Mouse (Mus musculus) adrenal gland, adult (tissue): ENCODE measurements at regions not wholly inside any gene's neighbourhood (a gene's known extent, or its start where the extent isn't known, plus 50 kb on each side); places are given as distances from the start of the nearest gene placed in this dataset.

Experiments used
- DNase-seq, 2 experiments: peaks; one replicate each; pipeline ENCODE4 v3.0.0; 2022 to 2023; ENCODE audit warnings: low spot score in 1 of 2; ENCODE audit not compliant: inconsistent age in 2 of 2

- peak in 1 of 2 experiments; percentile 33 for DNase-seq
Measured at GRCm38 (mm10) chr3:61740088-61740487, 374.3 kb upstream of the B430305J03Rik start.

- no peak for DNase-seq
Measured at GRCm38 (mm10) chr3:61738528-61738927, 372.8 kb upstream of the B430305J03Rik start.

GRCm38 (mm10) chr3:61716785-61717184 lies 351.0 kb upstream of the B430305J03Rik start:
- DNase-seq: no peak

- DNase-seq: peak in 1 of 2 experiments; percentile 32
Measured at GRCm38 (mm10) chr3:61687933-61688705, 322.4 kb upstream of the B430305J03Rik start.

GRCm38 (mm10) chr3:61670874-61671273 lies 305.1 kb upstream of the B430305J03Rik start:
- no peak for DNase-seq

- DNase-seq: peak in 1 of 2 experiments; percentile 7
Measured at GRCm38 (mm10) chr3:61656143-61656542, 290.4 kb upstream of the B430305J03Rik start.

GRCm38 (mm10) chr3:61628535-61628934 lies 262.8 kb upstream of the B430305J03Rik start:
- no peak for DNase-seq

- DNase-seq: no peak
Measured at GRCm38 (mm10) chr3:61628099-61628498, 262.3 kb upstream of the B430305J03Rik start.

GRCm38 (mm10) chr3:61623954-61624487 lies 258.3 kb upstream of the B430305J03Rik start:
- no peak for DNase-seq

- DNase-seq: no peak
Measured at GRCm38 (mm10) chr3:61605469-61605868, 239.7 kb upstream of the B430305J03Rik start.

- no peak for DNase-seq
Measured at GRCm38 (mm10) chr3:61602891-61603290, 237.1 kb upstream of the B430305J03Rik start.

- no peak for DNase-seq
Measured at GRCm38 (mm10) chr3:61595574-61595973, 229.8 kb upstream of the B430305J03Rik start.

- no peak for DNase-seq
Measured at GRCm38 (mm10) chr3:61592342-61592741, 226.6 kb upstream of the B430305J03Rik start.

GRCm38 (mm10) chr3:61583669-61584068 lies 217.9 kb upstream of the B430305J03Rik start:
- DNase-seq: no peak

GRCm38 (mm10) chr3:61582927-61583326 lies 217.2 kb upstream of the B430305J03Rik start:
- no peak for DNase-seq

- DNase-seq: no peak
Measured at GRCm38 (mm10) chr3:61580252-61580651, 214.5 kb upstream of the B430305J03Rik start.

- no peak for DNase-seq
Measured at GRCm38 (mm10) chr3:61537113-61537512, 171.4 kb upstream of the B430305J03Rik start.

- no peak for DNase-seq
Measured at GRCm38 (mm10) chr3:61535751-61536150, 170.0 kb upstream of the B430305J03Rik start.

GRCm38 (mm10) chr3:61503178-61503577 lies 137.4 kb upstream of the B430305J03Rik start:
- DNase-seq: no peak

GRCm38 (mm10) chr3:61494835-61495234 lies 129.1 kb upstream of the B430305J03Rik start:
- no peak for DNase-seq

GRCm38 (mm10) chr3:61486808-61487389 lies 121.1 kb upstream of the B430305J03Rik start:
- no peak for DNase-seq
